Mouse (Mus musculus): ENCODE results near the gene Atp2c1. TPM values are rescaled to one million over a fixed set of nuclear protein-coding genes. Genes with fewer than 3 reads are reported as not detected.

Atp2c1 gene
- total RNA-seq, 2 experiments from 2014 or later, result 55.2 to 68.1 TPM

DNA sequence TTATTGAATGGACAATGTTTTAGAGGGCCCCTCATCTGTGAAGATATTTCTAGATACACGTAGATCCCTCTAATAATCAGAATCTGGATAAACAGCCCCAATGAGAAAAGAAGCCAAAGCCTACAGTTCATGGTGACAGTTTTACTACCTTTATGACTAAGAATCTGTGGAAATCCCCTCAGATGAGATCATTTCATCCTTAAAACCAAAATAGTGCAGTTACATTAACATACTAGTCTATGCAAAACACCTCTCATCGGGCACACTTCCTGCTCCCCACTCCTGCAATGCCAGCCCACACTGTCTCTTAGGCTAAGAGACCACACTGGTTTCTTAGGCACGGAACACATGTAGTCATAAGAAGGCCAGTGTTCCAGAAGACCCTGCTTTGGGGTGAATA, 158.5 kb downstream of the Atp2c1 start:
- DNase-seq (ENCODE audit: low spot score in 2 of 2), result no peak

DNA sequence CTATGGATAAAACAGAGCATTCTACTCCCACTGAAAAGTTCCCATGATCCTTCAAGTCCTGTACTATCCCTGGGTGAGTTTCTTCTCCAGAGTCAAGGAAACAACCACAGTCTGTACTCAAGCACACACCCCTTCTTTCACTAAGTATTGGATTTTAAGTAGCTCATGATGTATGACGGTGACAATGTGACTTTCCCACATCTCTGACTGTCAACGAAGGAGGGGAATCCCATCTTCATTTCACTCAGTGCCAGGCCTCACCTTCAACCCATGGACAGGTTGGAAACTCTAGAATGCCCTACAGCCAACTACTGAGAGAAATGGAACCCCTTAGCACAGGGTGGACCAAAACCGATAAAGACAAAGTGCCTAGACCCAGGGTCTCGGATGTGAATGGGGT, 160.9 kb downstream of the Atp2c1 start:
- no peak for DNase-seq (ENCODE audit: low spot score in 2 of 2)

GRCm38 (mm10) chr9:105363520-105364231, 163.4 kb downstream of the Atp2c1 start:
- no peak for DNase-seq (ENCODE audit: low spot score in 2 of 2)

DNA sequence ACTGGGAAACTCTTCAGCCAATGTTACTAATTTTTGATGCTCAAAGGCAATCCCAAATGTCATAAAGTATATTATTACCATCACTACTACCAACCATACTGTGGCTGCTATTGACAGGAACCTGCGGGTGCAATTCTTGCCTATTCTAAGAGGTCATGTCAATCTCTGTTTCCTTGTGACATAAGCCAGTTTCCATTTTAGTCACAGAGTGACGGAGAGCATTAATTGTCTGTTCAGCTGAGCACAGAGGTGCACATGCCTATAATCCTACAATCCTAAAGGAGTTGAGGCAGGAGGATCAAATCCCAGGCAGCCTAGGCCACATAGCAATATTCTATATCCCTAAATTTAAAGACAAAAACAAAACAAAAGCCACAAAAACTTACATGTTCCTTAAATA, 164.9 kb downstream of the Atp2c1 start:
- no peak for DNase-seq (ENCODE audit: low spot score in 2 of 2)

Other genes starting within 250 kb of the Atp2c1 start
- gene Aste1, start 131.9 kb downstream of the Atp2c1 start, total RNA-seq (2021), result 10 to 100 TPM; 16.1 to 20.3 TPM
- under 1 TPM; 0.08 to 0.23 TPM for gene Nek11, start 131.8 kb downstream of the Atp2c1 start, total RNA-seq (2021)
- gene Pik3r4, start 115.7 kb upstream of the Atp2c1 start, total RNA-seq (2021), result 10 to 100 TPM; 43.9 to 45.6 TPM

Measured in adrenal gland, postnatal 4 days (tissue).